Mouse (Mus musculus): ENCODE data around the gene Zbp1. TPM values are rescaled to one million over a fixed set of nuclear protein-coding genes. Genes with fewer than 3 reads are reported as not detected.

Zbp1 gene
- polyA plus RNA-seq, 1 experiment from 2014 or later = 0.70 TPM

- no peak for ATAC-seq (ENCODE audit: insufficient read depth, low FRiP score)
- WGBS = 45% methylated on average over 7 of the region's 7 CpGs
- no peaks in the 10 kb centered on the region for H3K9me3 ChIP-seq (replicated peaks; ENCODE audit: control insufficient read depth, low read length)
Observed at GRCm38 (mm10) chr2:173224832-173225231, 6.1 kb upstream of the Zbp1 start.

DNA sequence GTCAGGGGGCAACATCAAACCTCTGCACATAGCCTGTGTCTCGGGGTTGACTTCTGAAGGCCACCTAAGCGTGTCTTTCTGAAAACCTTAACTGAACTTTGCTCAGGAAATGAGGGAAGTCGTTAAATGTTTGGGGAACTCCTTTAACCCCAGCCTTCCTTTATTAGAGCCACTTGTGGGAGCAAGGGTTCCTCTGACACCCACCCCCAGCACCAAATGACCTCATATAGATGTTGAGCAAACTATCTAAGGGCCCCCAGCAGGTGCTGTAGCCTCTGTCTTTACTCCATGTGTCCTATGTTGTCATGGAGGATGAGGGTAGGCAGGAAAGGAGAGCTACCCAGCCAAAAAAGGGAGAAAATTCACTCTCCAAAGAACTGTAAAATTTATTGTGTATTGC lies 5.4 kb upstream of the Zbp1 start:
- Histone ChIP-seq H3K9me3 (replicated peaks; ENCODE audit: control insufficient read depth, low read length) (no peaks in the 10 kb centered on the region), H3K36me3 (ENCODE audit: control insufficient read depth, insufficient read depth, low read length) (peaks cover 9% of the 10 kb centered on the region), H3K27me3 (ENCODE audit: control insufficient read depth, insufficient read depth, low read length) (no peaks in the 10 kb centered on the region), H3K4me1 (ENCODE audit: control insufficient read depth, insufficient read depth, low read length) (peaks cover 12% of the 10 kb centered on the region), H3K27ac (ENCODE audit: low read length) (no peak overlapping the region), H3K4me3 (replicated peaks; ENCODE audit: low read length) (no peak overlapping the region), H3K4me2 (ENCODE audit: low read depth, low read length) (no peak overlapping the region), H3K9ac (ENCODE audit: low read length) (no peak overlapping the region)
- ATAC-seq (ENCODE audit: insufficient read depth, low FRiP score) = no peak
- WGBS = 67% methylated on average over 3 of the region's 3 CpGs

More at GRCm38 (mm10) chr2:173224832-173225231, 6.1 kb upstream of the Zbp1 start:
- H3K27ac ChIP-seq (ENCODE audit: low read length) = no peak overlapping the region
- H3K9ac ChIP-seq (ENCODE audit: low read length) = no peak overlapping the region
- H3K27me3 ChIP-seq (ENCODE audit: control insufficient read depth, insufficient read depth, low read length) = no peaks in the 10 kb centered on the region
- H3K4me3 ChIP-seq (replicated peaks; ENCODE audit: low read length) = no peak overlapping the region
- peaks cover 11% of the 10 kb centered on the region for H3K4me1 ChIP-seq (ENCODE audit: control insufficient read depth, insufficient read depth, low read length)
- H3K36me3 ChIP-seq (ENCODE audit: control insufficient read depth, insufficient read depth, low read length) = peaks cover 9% of the 10 kb centered on the region
- H3K4me2 ChIP-seq (ENCODE audit: low read depth, low read length) = no peak overlapping the region

DNA sequence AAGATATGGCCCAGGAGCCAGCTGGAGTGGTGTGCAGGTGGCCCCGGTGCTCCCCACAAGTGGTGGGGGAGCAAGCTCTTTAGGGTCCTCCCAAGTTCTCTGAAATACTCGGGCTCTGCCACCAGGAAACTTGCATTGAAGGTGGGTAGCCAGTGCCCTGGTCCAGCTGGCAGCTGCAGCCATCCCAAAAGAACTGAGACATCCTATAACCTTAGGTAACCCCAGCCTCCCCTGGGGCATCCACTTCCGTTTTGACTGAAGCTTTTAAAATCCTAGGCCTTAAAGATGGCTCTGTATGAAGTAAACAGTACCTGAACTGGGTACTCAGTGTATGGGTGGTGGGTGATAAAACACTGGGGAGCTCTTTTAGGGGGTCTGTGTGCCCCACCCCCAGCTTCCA lies 4.8 kb upstream of the Zbp1 start:
- peaks cover 12% of the 10 kb centered on the region for H3K4me1 ChIP-seq (ENCODE audit: control insufficient read depth, insufficient read depth, low read length)
- no peak overlapping the region for H3K4me3 ChIP-seq (replicated peaks; ENCODE audit: low read length)
- no peak overlapping the region for H3K4me2 ChIP-seq (ENCODE audit: low read depth, low read length)
- no peak for ATAC-seq (ENCODE audit: insufficient read depth, low FRiP score)
- no peaks in the 10 kb centered on the region for H3K9me3 ChIP-seq (replicated peaks; ENCODE audit: control insufficient read depth, low read length)
- peaks cover 6% of the 10 kb centered on the region for H3K36me3 ChIP-seq (ENCODE audit: control insufficient read depth, insufficient read depth, low read length)
- H3K27ac ChIP-seq (ENCODE audit: low read length) = no peak overlapping the region
- 58% methylated on average over 3 of the region's 3 CpGs for WGBS
- H3K27me3 ChIP-seq (ENCODE audit: control insufficient read depth, insufficient read depth, low read length) = no peaks in the 10 kb centered on the region
- H3K9ac ChIP-seq (ENCODE audit: low read length) = no peak overlapping the region

GRCm38 (mm10) chr2:173220754-173221153 lies 2.0 kb upstream of the Zbp1 start:
- WGBS = 87% methylated on average over 9 of the region's 9 CpGs
- ATAC-seq (ENCODE audit: insufficient read depth, low FRiP score) = no peak

GRCm38 (mm10) chr2:173219256-173219954 lies 682 bp upstream of the Zbp1 start:
- H3K36me3 ChIP-seq (ENCODE audit: control insufficient read depth, insufficient read depth, low read length) = no peaks in the 10 kb centered on the region
- no peak overlapping the region for H3K9ac ChIP-seq (ENCODE audit: low read length)
- peaks cover 5% of the 10 kb centered on the region; the same call in 1 of the 2 replicates for H3K4me1 ChIP-seq (ENCODE audit: control insufficient read depth, insufficient read depth, low read length)
- H3K4me2 ChIP-seq (ENCODE audit: low read depth, low read length) = no peak overlapping the region
- no peaks in the 10 kb centered on the region for H3K27me3 ChIP-seq (ENCODE audit: control insufficient read depth, insufficient read depth, low read length)
- H3K4me3 ChIP-seq (replicated peaks; ENCODE audit: low read length) = no peak overlapping the region
- 43% methylated on average over 10 of the region's 10 CpGs for WGBS
- H3K9me3 ChIP-seq (replicated peaks; ENCODE audit: control insufficient read depth, low read length) = 0 out of 2 replicates have a peak, but pooled peaks cover 2% of the 10 kb centered on the region
- no peak overlapping the region for H3K27ac ChIP-seq (ENCODE audit: low read length)
- ATAC-seq (ENCODE audit: insufficient read depth, low FRiP score) = no peak

More at GRCm38 (mm10) chr2:173220754-173221153, 2.0 kb upstream of the Zbp1 start:
- H3K4me1 ChIP-seq (ENCODE audit: control insufficient read depth, insufficient read depth, low read length) = peaks cover 9% of the 10 kb centered on the region; the same call in 1 of the 2 replicates
- no peak overlapping the region for H3K27ac ChIP-seq (ENCODE audit: low read length)
- no peaks in the 10 kb centered on the region for H3K36me3 ChIP-seq (ENCODE audit: control insufficient read depth, insufficient read depth, low read length)
- no peak overlapping the region for H3K4me3 ChIP-seq (replicated peaks; ENCODE audit: low read length)
- H3K27me3 ChIP-seq (ENCODE audit: control insufficient read depth, insufficient read depth, low read length) = no peaks in the 10 kb centered on the region
- no peaks in the 10 kb centered on the region for H3K9me3 ChIP-seq (replicated peaks; ENCODE audit: control insufficient read depth, low read length)
- H3K4me2 ChIP-seq (ENCODE audit: low read depth, low read length) = no peak overlapping the region
- no peak overlapping the region for H3K9ac ChIP-seq (ENCODE audit: low read length)

GRCm38 (mm10) chr2:173217763-173218258 lies 912 bp downstream of the Zbp1 start:
- no peak for ATAC-seq (ENCODE audit: insufficient read depth, low FRiP score)
- Histone ChIP-seq H3K4me2 (ENCODE audit: low read depth, low read length) (no peak overlapping the region), H3K36me3 (ENCODE audit: control insufficient read depth, insufficient read depth, low read length) (no peaks in the 10 kb centered on the region), H3K27me3 (ENCODE audit: control insufficient read depth, insufficient read depth, low read length) (no peaks in the 10 kb centered on the region), H3K9me3 (replicated peaks; ENCODE audit: control insufficient read depth, low read length) (0 out of 2 replicates have a peak, but pooled peaks cover 4% of the 10 kb centered on the region), H3K9ac (ENCODE audit: low read length) (no peak overlapping the region), H3K4me1 (ENCODE audit: control insufficient read depth, insufficient read depth, low read length) (peaks cover 4% of the 10 kb centered on the region; the same call in 1 of the 2 replicates), H3K4me3 (replicated peaks; ENCODE audit: low read length) (no peak overlapping the region), H3K27ac (ENCODE audit: low read length) (no peak overlapping the region)
- 84% methylated on average over 5 of the region's 5 CpGs for WGBS

- no peak overlapping the region for H3K4me2 ChIP-seq (ENCODE audit: low read depth, low read length)
- no peak overlapping the region for H3K27ac ChIP-seq (ENCODE audit: low read length)
- 72% methylated on average over 3 of the region's 3 CpGs for WGBS
- no peak for ATAC-seq (ENCODE audit: insufficient read depth, low FRiP score)
- 0 out of 2 replicates have a peak, but pooled peaks cover 4% of the 10 kb centered on the region for H3K9me3 ChIP-seq (replicated peaks; ENCODE audit: control insufficient read depth, low read length)
- no peak overlapping the region for H3K9ac ChIP-seq (ENCODE audit: low read length)
- H3K4me3 ChIP-seq (replicated peaks; ENCODE audit: low read length) = no peak overlapping the region
- H3K4me1 ChIP-seq (ENCODE audit: control insufficient read depth, insufficient read depth, low read length) = peaks cover 4% of the 10 kb centered on the region; the same call in 1 of the 2 replicates
- H3K36me3 ChIP-seq (ENCODE audit: control insufficient read depth, insufficient read depth, low read length) = no peaks in the 10 kb centered on the region
- no peaks in the 10 kb centered on the region for H3K27me3 ChIP-seq (ENCODE audit: control insufficient read depth, insufficient read depth, low read length)
Observed at GRCm38 (mm10) chr2:173217246-173217645, 1.5 kb downstream of the Zbp1 start.

DNA sequence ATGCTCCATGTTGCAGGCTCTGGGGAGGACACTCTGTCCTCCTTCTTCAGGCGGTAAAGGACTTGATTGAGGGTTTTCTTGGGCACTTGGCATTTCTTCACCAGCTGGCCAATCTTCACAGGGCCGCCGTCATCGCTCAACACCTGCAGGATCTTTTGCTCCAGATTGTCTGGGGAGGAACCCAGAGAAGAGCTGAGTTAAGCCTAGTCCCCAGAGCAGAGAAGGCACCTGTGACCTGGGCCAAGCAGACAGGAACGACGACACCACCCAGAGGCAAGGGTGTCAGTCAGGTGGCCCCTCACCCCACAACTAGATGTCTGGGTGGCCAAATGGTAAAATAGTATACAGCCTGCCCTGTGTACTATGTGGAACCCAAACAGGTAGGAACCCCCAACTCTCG lies 1.9 kb downstream of the Zbp1 start:
- Histone ChIP-seq H3K4me2 (ENCODE audit: low read depth, low read length) (no peak overlapping the region), H3K36me3 (ENCODE audit: control insufficient read depth, insufficient read depth, low read length) (no peaks in the 10 kb centered on the region), H3K9ac (ENCODE audit: low read length) (no peak overlapping the region), H3K27me3 (ENCODE audit: control insufficient read depth, insufficient read depth, low read length) (no peaks in the 10 kb centered on the region), H3K9me3 (replicated peaks; ENCODE audit: control insufficient read depth, low read length) (0 out of 2 replicates have a peak, but pooled peaks cover 4% of the 10 kb centered on the region), H3K27ac (ENCODE audit: low read length) (no peak overlapping the region), H3K4me1 (ENCODE audit: control insufficient read depth, insufficient read depth, low read length) (peaks cover 4% of the 10 kb centered on the region; the same call in 1 of the 2 replicates), H3K4me3 (replicated peaks; ENCODE audit: low read length) (no peak overlapping the region)
- 83% methylated on average over 7 of the region's 7 CpGs for WGBS
- ATAC-seq (ENCODE audit: insufficient read depth, low FRiP score) = no peak

DNA sequence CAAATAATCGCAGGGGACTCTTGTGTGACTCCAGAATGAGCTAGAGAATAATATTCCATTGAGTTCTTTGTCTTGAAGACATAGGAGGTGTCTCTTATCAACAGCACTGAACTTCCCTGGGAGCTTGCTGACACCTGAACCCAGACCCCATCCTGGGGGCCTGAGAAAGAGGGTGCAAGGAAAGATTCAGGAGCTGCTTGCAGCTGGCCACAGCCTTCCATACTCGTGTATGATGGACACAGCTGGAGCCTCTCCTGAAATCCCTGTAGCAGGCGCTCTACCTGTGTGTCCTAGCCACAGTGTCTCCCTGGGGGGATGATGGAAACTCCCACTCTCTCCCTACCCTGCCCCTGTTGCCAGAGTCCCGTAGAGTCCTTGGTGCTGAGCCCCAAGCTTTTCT lies 6.5 kb downstream of the Zbp1 start:
- 0 out of 2 replicates have a peak, but pooled peaks cover 4% of the 10 kb centered on the region for H3K9me3 ChIP-seq (replicated peaks; ENCODE audit: control insufficient read depth, low read length)
- H3K4me1 ChIP-seq (ENCODE audit: control insufficient read depth, insufficient read depth, low read length) = no peaks in the 10 kb centered on the region
- H3K27me3 ChIP-seq (ENCODE audit: control insufficient read depth, insufficient read depth, low read length) = no peaks in the 10 kb centered on the region
- H3K36me3 ChIP-seq (ENCODE audit: control insufficient read depth, insufficient read depth, low read length) = no peaks in the 10 kb centered on the region
- no peak overlapping the region for H3K27ac ChIP-seq (ENCODE audit: low read length)
- ATAC-seq (ENCODE audit: insufficient read depth, low FRiP score) = no peak
- WGBS = 64% methylated on average over 4 of the region's 4 CpGs
- H3K4me3 ChIP-seq (replicated peaks; ENCODE audit: low read length) = no peak overlapping the region
- H3K9ac ChIP-seq (ENCODE audit: low read length) = no peak overlapping the region
- H3K4me2 ChIP-seq (ENCODE audit: low read depth, low read length) = no peak overlapping the region
